Mouse (Mus musculus): Measurements from ENCODE around the gene Uxs1.

The Uxs1 gene

DNA sequence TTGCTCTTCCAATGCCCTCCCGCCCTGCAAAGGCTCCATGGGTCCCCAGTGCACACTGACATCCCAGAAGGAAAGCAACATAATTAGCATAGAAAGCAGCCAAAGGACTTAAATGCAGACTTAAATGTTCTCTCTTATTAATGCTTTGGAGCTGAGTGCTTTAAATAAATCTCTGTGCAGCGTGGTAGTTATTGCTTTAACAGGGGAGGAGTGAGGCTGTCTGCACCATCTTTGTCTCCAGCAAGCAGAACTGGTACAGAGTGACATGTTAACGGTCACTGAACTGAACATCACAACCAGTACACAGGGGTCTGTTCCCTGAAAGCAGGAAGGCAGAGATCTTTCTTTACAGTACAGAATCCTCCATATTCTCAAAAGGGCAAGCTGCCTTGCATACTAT is 29.6 kb downstream of the Uxs1 start:
- DNase-seq (ENCODE audit: low spot score in 2 of 2): no peak

DNA sequence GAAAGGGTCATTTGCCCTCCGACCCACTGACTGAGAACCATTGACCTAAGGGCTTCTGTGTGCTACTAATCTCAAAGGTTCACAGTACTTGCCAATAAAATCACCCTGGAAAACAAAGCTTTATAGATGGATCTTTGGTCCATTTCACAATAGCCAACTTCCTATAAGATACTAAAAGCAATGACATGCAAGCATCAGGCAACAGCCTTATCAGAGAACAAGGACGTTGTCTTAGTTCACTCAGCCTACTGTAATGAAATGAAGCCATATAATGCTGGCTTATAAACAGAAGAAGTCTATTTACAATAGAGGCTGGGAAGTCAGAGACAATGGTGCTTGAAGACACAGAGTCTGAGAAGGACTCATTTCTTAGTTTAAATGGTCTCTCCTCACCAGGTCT is 37.8 kb downstream of the Uxs1 start:
- no peak for DNase-seq (ENCODE audit: low spot score in 2 of 2)

- DNase-seq (ENCODE audit: low spot score in 2 of 2): no peak
Measured at GRCm38 (mm10) chr1:43786711-43787110, 40.9 kb downstream of the Uxs1 start.

DNA sequence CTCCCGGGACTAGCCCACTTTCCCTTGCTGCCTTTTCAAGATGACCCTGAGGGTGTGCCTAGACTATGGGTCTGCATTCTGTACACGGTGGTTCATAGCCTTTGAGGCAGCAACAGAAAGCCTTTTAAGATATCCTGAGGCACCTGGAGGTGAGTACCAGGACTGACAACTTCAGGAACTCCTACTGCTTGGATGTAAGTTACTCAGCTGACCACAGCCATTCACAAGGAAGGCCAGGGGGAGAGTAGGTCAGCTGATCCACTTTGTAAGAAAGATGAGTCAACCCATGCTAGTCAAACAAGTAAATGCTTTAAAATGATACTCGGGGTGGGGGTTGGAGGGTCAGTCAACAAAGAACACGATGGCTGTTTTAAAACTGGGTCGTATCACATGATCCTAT is 42.3 kb downstream of the Uxs1 start:
- no peak for DNase-seq (ENCODE audit: low spot score in 2 of 2)

DNA sequence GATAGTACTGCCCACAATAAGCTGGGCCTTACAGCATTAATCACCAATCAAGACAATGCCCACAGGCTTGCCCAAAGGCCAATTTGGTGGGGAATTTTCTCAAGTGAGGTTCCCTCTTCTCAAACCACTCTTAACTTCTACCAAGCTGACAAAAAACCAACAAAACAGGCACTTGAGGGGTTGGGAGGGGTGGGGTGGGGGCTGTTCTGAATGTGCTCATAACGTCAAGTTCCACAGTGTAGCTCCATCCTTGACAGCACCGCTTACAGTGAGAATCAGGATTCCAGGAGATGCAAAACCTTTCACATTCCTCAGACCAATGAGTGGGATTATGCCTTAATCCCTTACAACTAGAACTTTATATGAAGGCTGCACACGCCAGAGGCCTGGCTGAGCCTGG is 44.4 kb downstream of the Uxs1 start:
- no peak for DNase-seq (ENCODE audit: low spot score in 2 of 2)

DNA sequence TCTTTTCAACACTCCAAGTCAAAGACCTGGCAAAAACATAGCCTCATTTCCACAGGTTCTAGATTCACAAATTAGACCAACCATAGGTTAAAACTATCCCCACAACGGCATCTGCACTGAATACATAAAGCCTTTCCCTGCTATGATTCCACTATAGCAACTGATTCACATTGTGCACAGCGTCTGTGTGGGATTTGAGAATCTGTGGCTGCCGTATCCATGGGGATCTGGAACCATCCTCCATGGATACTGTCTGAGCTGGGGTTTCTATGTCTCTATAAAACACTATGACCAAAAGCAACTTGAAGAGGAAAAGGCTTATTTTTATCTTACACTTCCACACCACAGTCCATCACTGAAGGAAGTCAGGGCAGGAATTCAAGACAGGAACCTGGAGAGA is 44.9 kb downstream of the Uxs1 start:
- no peak for DNase-seq (ENCODE audit: low spot score in 2 of 2)

DNA sequence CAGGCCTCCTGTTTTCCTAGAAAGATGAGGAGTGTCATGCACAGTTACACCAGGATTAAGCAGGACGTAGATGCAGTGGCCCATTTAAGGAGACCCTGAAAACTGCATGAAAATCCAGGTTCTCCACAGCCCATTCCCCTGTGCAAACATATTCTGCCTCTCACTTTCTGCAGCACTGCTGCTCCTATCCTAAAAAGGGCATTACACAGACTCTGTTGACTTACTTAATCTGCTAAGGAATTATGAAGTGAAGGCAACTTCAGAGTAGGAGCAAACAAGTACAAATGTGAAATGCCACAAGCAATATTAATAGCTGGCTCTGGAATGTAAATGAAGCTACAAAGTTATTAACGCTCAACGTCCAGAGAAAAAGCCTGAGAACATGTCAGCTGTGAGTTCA is 45.9 kb downstream of the Uxs1 start:
- no peak for DNase-seq (ENCODE audit: low spot score in 2 of 2)

- no peak for DNase-seq (ENCODE audit: low spot score in 2 of 2)
Measured at GRCm38 (mm10) chr1:43781195-43781594, 46.4 kb downstream of the Uxs1 start.

- DNase-seq (ENCODE audit: low spot score in 2 of 2): no peak
Measured at GRCm38 (mm10) chr1:43776106-43776505, 51.5 kb downstream of the Uxs1 start.

DNA sequence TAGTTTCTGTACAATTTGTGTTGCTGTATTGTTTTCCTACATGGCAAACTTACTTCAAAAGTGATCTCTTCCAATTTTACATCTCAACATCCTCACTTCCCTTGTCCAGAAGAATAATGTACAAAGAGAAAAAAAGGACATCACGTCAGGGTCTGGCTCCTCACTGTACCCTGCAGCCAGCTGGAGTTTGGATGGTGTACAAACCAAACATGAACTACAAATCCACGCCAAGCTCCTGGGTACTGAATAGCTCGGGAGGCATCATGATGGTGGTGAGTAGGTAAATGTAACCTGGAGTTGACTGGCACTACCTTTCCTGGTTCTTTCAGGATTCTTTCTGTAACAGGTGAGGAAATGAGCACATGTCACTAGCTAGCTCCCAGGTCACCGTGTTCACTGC is 53.5 kb downstream of the Uxs1 start:
- no peak for DNase-seq (ENCODE audit: low spot score in 2 of 2)

GRCm38 (mm10) chr1:43772694-43773093 is 54.9 kb downstream of the Uxs1 start:
- no peak for DNase-seq (ENCODE audit: low spot score in 2 of 2)

GRCm38 (mm10) chr1:43770032-43770431 is 57.6 kb downstream of the Uxs1 start:
- DNase-seq (ENCODE audit: low spot score in 2 of 2): no peak

GRCm38 (mm10) chr1:43769348-43769747 is 58.3 kb downstream of the Uxs1 start:
- DNase-seq (ENCODE audit: low spot score in 2 of 2): no peak

DNA sequence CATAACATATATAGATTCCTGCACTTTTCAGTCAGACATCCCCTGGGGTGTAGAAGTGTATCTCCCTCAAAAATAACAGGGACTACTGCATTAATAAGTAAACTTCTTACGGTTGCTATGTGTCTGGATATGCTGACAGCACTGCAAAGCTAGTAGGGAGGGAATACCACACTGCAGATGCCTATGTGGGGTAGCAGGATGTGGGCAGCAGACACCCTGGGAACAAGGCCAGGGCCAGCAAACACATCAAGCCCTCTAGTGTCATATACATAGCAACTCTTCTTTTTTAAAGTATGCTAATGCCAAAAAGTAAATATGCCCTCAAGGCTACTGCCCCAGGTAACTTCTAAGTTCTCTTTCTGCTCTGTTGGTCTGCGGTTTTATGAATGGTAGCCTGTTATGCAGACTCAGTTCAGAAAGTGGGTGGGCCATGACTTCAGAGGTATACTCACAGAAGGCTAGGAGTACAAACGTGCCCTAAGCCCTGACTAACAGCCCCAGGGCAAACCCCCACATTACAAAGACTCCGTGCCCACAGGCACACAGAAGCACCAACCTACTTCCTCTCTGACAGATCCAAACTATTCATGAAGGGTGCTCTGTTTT is 59.1 kb downstream of the Uxs1 start:
- peak; percentile 21 to 23 for DNase-seq (ENCODE audit: low spot score in 2 of 2)

GRCm38 (mm10) chr1:43766328-43766727 is 61.3 kb downstream of the Uxs1 start:
- no peak for DNase-seq (ENCODE audit: low spot score in 2 of 2)

DNA sequence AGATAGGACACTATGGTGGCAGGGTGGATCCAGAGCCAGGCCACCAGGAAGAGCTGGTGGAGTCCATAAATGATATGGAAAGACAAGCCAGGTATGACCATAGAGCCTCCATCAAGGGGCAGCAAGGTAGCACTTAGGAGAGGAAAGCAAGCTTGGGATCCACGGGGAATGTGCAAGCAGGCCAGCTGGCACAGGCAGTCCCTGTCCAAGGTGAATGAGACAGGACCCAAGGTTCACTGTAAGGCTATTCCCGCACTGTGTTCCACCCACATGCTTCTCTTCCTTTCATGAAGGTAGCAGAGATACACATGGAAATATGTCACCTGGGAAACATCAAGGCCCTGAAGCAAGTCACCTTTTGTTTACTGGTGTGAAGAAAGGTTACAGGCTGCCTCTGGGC is 63.1 kb downstream of the Uxs1 start:
- no peak for DNase-seq (ENCODE audit: low spot score in 2 of 2)

- DNase-seq (ENCODE audit: low spot score in 2 of 2): no peak
Measured at GRCm38 (mm10) chr1:43760085-43760484, 67.5 kb downstream of the Uxs1 start.

DNA sequence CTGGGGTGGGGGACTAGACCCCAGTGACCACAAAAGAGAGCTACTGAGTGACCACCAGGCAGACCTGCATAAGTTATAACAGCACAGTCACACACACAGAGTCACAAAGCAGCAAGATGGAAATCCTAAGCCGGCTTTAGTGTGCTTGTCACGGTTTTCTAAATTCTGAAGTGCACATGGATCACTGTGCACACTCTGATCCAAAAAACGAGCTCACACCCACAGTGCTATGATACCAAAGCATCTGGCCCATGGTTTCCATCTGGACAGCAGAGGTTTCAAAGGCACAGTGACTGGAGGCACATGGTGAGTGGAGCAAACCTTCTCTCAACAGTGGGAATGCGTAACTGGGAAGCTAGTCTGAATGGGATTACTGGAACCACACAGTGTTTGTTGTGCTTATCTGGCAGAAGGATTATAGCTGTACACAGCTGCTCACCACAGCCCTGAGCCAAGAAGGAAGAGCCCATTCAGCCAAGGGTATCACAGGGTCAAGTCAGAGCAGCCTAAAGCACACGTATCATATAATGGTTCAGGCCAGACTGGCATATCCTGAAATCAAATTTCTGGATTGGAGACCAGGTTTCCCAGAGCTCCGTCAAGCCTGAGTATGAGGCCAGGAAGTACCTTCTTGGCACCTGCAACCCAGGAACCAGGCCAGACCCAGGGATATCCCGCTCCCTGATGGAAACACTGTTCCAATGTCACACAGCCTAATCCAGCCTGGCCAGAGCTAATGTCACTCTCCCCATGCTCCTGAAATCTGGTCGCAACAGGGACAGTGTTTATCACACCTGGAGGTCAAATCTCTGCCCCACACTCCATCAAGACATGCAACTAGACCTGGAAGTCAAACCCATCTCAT is 72.9 kb downstream of the Uxs1 start:
- DNase-seq (ENCODE audit: low spot score in 2 of 2): no peak

GRCm38 (mm10) chr1:43738519-43738894 is 89.1 kb downstream of the Uxs1 start:
- DNase-seq (ENCODE audit: low spot score in 2 of 2): no peak

- DNase-seq (ENCODE audit: low spot score in 2 of 2): no peak
Measured at GRCm38 (mm10) chr1:43737812-43738518, 89.6 kb downstream of the Uxs1 start.

GRCm38 (mm10) chr1:43732657-43733056 is 94.9 kb downstream of the Uxs1 start:
- no peak for DNase-seq (ENCODE audit: low spot score in 2 of 2)

GRCm38 (mm10) chr1:43732100-43732499 is 95.5 kb downstream of the Uxs1 start:
- no peak for DNase-seq (ENCODE audit: low spot score in 2 of 2)

DNA sequence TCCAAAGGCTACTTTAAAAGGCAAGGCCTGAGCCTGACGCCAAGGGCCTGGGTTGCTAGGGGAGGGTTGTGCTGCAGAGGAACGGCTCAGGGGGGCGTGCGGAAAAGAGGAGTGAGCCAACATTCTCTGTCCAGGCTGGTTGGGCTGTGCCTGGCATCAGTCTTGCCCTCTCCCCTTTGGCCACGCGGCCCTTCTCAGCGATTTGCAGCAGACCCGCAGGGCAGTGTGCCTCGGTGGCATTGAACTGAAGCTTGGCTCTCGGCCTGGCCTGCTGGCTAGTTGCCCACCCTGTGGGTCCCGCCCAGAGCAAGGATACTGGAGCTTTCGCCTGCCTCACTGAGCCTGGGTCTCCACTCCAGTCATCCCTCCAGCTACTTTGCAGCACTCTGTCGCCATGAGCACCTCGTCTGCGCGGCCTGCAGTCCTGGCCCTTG is 97.1 kb downstream of the Uxs1 start, which contains the start of gene 1500015O10Rik:
Gene 1500015O10Rik (plus strand): TSS at position 112 of the 434 bp plus-strand sequence.
- no peak for DNase-seq (ENCODE audit: low spot score in 2 of 2)

Measured in natural killer cell, adult 2 months (primary cell).